Mouse (Mus musculus): ENCODE results near the gene Ctps. TPM values are rescaled to one million over a fixed set of nuclear protein-coding genes. Genes with fewer than 3 reads are reported as not detected.

The Ctps gene
- total and polyA plus RNA-seq, 2 experiments from 2014 or later: 52.5 to 66.3 TPM

- DNase-seq (ENCODE audit: low spot score) (no peak), ATAC-seq (ENCODE audit: low FRiP score) (no peak)
- no peak overlapping the region for H3K9ac ChIP-seq (replicated peaks; ENCODE audit: low read length, poor library complexity, severe bottlenecking)
- no peaks in the 10 kb centered on the region for H3K9me3 ChIP-seq (ENCODE audit: low read length)
- WGBS: 100% methylated on average over 2 of the region's 2 CpGs
- H3K27ac ChIP-seq (ENCODE audit: low read depth, low read length): no peak overlapping the region
- peaks cover 41% of the 10 kb centered on the region for H3K36me3 ChIP-seq (ENCODE audit: insufficient read depth, low read length)
- H3K4me1 ChIP-seq (ENCODE audit: insufficient read depth, low read length): no peaks in the 10 kb centered on the region
- H3K4me3 ChIP-seq (ENCODE audit: low read depth, low read length): no peak overlapping the region
- no peak overlapping the region for H3K4me2 ChIP-seq (ENCODE audit: low read depth, low read length, poor library complexity, severe bottlenecking)
- H3K27me3 ChIP-seq (ENCODE audit: insufficient read depth, low read length): no peaks in the 10 kb centered on the region
- no peak for TF ChIP-seq CTCF (IDR thresholded peaks at IDR 0.05)
Measured at GRCm38 (mm10) chr4:120514366-120514765, 55.7 kb downstream of the Ctps start.

GRCm38 (mm10) chr4:120511203-120511602 is 58.9 kb downstream of the Ctps start:
- DNase-seq (ENCODE audit: low spot score) (no peak), ATAC-seq (ENCODE audit: low FRiP score) (no peak)
- H3K4me1 ChIP-seq (ENCODE audit: insufficient read depth, low read length): no peaks in the 10 kb centered on the region
- no peak overlapping the region for H3K4me2 ChIP-seq (ENCODE audit: low read depth, low read length, poor library complexity, severe bottlenecking)
- 97% methylated on average over 4 of the region's 4 CpGs for WGBS
- no peak overlapping the region for H3K9ac ChIP-seq (replicated peaks; ENCODE audit: low read length, poor library complexity, severe bottlenecking)
- no peaks in the 10 kb centered on the region for H3K27me3 ChIP-seq (ENCODE audit: insufficient read depth, low read length)
- no peak overlapping the region for H3K4me3 ChIP-seq (ENCODE audit: low read depth, low read length)
- no peak for TF ChIP-seq CTCF (IDR thresholded peaks at IDR 0.05)
- no peak overlapping the region for H3K27ac ChIP-seq (ENCODE audit: low read depth, low read length)
- H3K9me3 ChIP-seq (ENCODE audit: low read length): no peaks in the 10 kb centered on the region
- H3K36me3 ChIP-seq (ENCODE audit: insufficient read depth, low read length): peaks cover 27% of the 10 kb centered on the region

- no peak overlapping the region for H3K4me3 ChIP-seq (ENCODE audit: low read depth, low read length)
- H3K27me3 ChIP-seq (ENCODE audit: insufficient read depth, low read length): no peaks in the 10 kb centered on the region
- no peak for ATAC-seq (ENCODE audit: low FRiP score)
- WGBS: 91% methylated on average over 1 of the region's 1 CpGs
- H3K9me3 ChIP-seq (ENCODE audit: low read length): no peaks in the 10 kb centered on the region
- H3K9ac ChIP-seq (replicated peaks; ENCODE audit: low read length, poor library complexity, severe bottlenecking): no peak overlapping the region
- no peak for TF ChIP-seq CTCF (IDR thresholded peaks at IDR 0.05)
- H3K27ac ChIP-seq (ENCODE audit: low read depth, low read length): no peak overlapping the region
- no peaks in the 10 kb centered on the region for H3K4me1 ChIP-seq (ENCODE audit: insufficient read depth, low read length)
- peaks cover 20% of the 10 kb centered on the region for H3K36me3 ChIP-seq (ENCODE audit: insufficient read depth, low read length)
- no peak for DNase-seq (ENCODE audit: low spot score)
- no peak overlapping the region for H3K4me2 ChIP-seq (ENCODE audit: low read depth, low read length, poor library complexity, severe bottlenecking)
Measured at GRCm38 (mm10) chr4:120506955-120507354, 63.1 kb downstream of the Ctps start.

Other genes with a start within 250 kb of the Ctps start
- 53.6 and 57.3 TPM in 2 replicates for gene Scmh1, start 165.0 kb downstream of the Ctps start, total RNA-seq (2014; rRNA removed)
- gene Scmh1, start 165.0 kb downstream of the Ctps start, polyA plus RNA-seq (2015; fragmentation: Nextera tagmentation; extraction: Ambion mirVana): 66.8 TPM in 2 replicates
- gene Slfnl1, start 38.0 kb downstream of the Ctps start, total RNA-seq (2014; rRNA removed): 1.0 TPM in 1 of 2 replicates, not detected in the other
- not detected in 2 replicates for gene Slfnl1, start 38.0 kb downstream of the Ctps start, polyA plus RNA-seq (2015; fragmentation: Nextera tagmentation; extraction: Ambion mirVana)
- not detected in 2 replicates for gene Gm8439, start 18.5 kb upstream of the Ctps start, total RNA-seq (2014; rRNA removed)
- not detected in 2 replicates for gene Gm8439, start 18.5 kb upstream of the Ctps start, polyA plus RNA-seq (2015; fragmentation: Nextera tagmentation; extraction: Ambion mirVana)
- gene Cited4, start 96.3 kb upstream of the Ctps start, total RNA-seq (2014; rRNA removed): 5.2 and 9.7 TPM in 2 replicates
- gene Cited4, start 96.3 kb upstream of the Ctps start, polyA plus RNA-seq (2015; fragmentation: Nextera tagmentation; extraction: Ambion mirVana): 6.6 and 7.5 TPM in 2 replicates
- 8.2 and 9.8 TPM in 2 replicates for gene Kcnq4, start 178.3 kb upstream of the Ctps start, total RNA-seq (2014; rRNA removed)
- gene Kcnq4, start 178.3 kb upstream of the Ctps start, polyA plus RNA-seq (2015; fragmentation: Nextera tagmentation; extraction: Ambion mirVana): 4.2 and 4.6 TPM in 2 replicates

All from midbrain, postnatal 0 days (tissue).